Mouse (Mus musculus) layer of hippocampus, adult 2 months (tissue): ENCODE measurements around the gene Hlcs. TPM values are rescaled to one million over a fixed set of nuclear protein-coding genes. Genes with fewer than 3 reads are reported as not detected.

Source experiments
- DNase-seq, 2 experiments: peaks; one replicate each; pipeline ENCODE4 v3.0.0; 2022; ENCODE audit warnings: low spot score in 2 of 2
- H3K27ac ChIP-seq: fragments of 200-600 bp; 2 replicates; pipeline ENCODE4 v1.8.1; 2022
- H3K4me3 ChIP-seq: fragments of 200-600 bp; 2 replicates; pipeline ENCODE4 v1.8.1; 2022; ENCODE audit warnings: mild to moderate bottlenecking
- CTCF ChIP-seq: fragments of 200-600 bp; conservative IDR thresholded peaks from 2 replicates; pipeline ENCODE4 v1.8.1; 2022; ENCODE audit warnings: antibody characterized with exemption, mild to moderate bottlenecking, moderate library complexity
- total RNA-seq, 2 experiments: library from RNA; stranded (reverse); gene quantifications; 2 replicates each; pipeline ENCODE4 v1.2.3; 2021

Gene Hlcs
- total RNA-seq, 2 experiments from 2014 or later: 14.0 to 15.2 TPM

GRCm38 (mm10) chr16:94258366-94259310 is 54.7 kb downstream of the Hlcs start:
- no peak overlapping the region for H3K27ac ChIP-seq
- H3K4me3 ChIP-seq: no peak overlapping the region
- peak; percentile 96 for TF ChIP-seq CTCF
- DNase-seq: peak; percentile 74 to 91

GRCm38 (mm10) chr16:94255592-94255991 is 57.8 kb downstream of the Hlcs start:
- TF ChIP-seq CTCF: no peak
- peak in 1 of 2 experiments; percentile 6 for DNase-seq
- H3K4me3 ChIP-seq: no peak overlapping the region
- H3K27ac ChIP-seq: no peak overlapping the region

- TF ChIP-seq CTCF: no peak
- no peak overlapping the region for H3K27ac ChIP-seq
- peak in 1 of 2 experiments; percentile 8 for DNase-seq
Observed at GRCm38 (mm10) chr16:94255035-94255434, 58.3 kb downstream of the Hlcs start.

GRCm38 (mm10) chr16:94254415-94254891 is 58.9 kb downstream of the Hlcs start:
- no peak overlapping the region; the same call in 1 of the 2 replicates for H3K4me3 ChIP-seq
- TF ChIP-seq CTCF: no peak
- H3K27ac ChIP-seq: peak overlapping the region; percentile 86
- DNase-seq: peak in 1 of 2 experiments; percentile 7

More at GRCm38 (mm10) chr16:94255035-94255434, 58.3 kb downstream of the Hlcs start:
- H3K4me3 ChIP-seq: no peak overlapping the region

GRCm38 (mm10) chr16:94253671-94254414 is 59.5 kb downstream of the Hlcs start:
- H3K27ac ChIP-seq: peak overlapping the region; percentile 86
- DNase-seq: peak in 1 of 2 experiments; percentile 11
- H3K4me3 ChIP-seq: peak overlapping the region; percentile 12; the same call in 1 of the 2 replicates
- no peak for TF ChIP-seq CTCF

GRCm38 (mm10) chr16:94251756-94252155 is 61.6 kb downstream of the Hlcs start:
- DNase-seq: peak in 1 of 2 experiments; percentile 8

GRCm38 (mm10) chr16:94250640-94251349 is 62.6 kb downstream of the Hlcs start:
- Histone ChIP-seq H3K4me3 (peak overlapping the region; percentile 22; the same call in 1 of the 2 replicates), H3K27ac (peak overlapping the region; percentile 80)
- no peak for TF ChIP-seq CTCF
- DNase-seq: peak; percentile 65 to 70

More at GRCm38 (mm10) chr16:94251756-94252155, 61.6 kb downstream of the Hlcs start:
- H3K27ac ChIP-seq: 0 out of 2 replicates have a peak overlapping the region, but pooled peaks have one; percentile 80
- no peak overlapping the region for H3K4me3 ChIP-seq
- TF ChIP-seq CTCF: no peak

GRCm38 (mm10) chr16:94250136-94250535 is 63.2 kb downstream of the Hlcs start:
- peak overlapping the region; percentile 22; the same call in 1 of the 2 replicates for H3K4me3 ChIP-seq
- H3K27ac ChIP-seq: peak overlapping the region; percentile 80
- DNase-seq: no peak
- no peak for TF ChIP-seq CTCF

- TF ChIP-seq CTCF: no peak
- H3K27ac ChIP-seq: peak overlapping the region; percentile 80; the same call in 1 of the 2 replicates
- DNase-seq: no peak
- H3K4me3 ChIP-seq: no peak overlapping the region; the same call in 1 of the 2 replicates
Observed at GRCm38 (mm10) chr16:94249666-94250065, 63.7 kb downstream of the Hlcs start.

- no peak for DNase-seq
- TF ChIP-seq CTCF: no peak
- H3K4me3 ChIP-seq: no peak overlapping the region
- H3K27ac ChIP-seq: no peak overlapping the region
Observed at GRCm38 (mm10) chr16:94248721-94249120, 64.7 kb downstream of the Hlcs start.

- Histone ChIP-seq H3K4me3 (no peak overlapping the region), H3K27ac (no peak overlapping the region)
- no peak for TF ChIP-seq CTCF
- no peak for DNase-seq
Observed at GRCm38 (mm10) chr16:94246976-94247375, 66.4 kb downstream of the Hlcs start.
